Mouse (Mus musculus): ENCODE results near the gene Ap2b1.

DNA sequence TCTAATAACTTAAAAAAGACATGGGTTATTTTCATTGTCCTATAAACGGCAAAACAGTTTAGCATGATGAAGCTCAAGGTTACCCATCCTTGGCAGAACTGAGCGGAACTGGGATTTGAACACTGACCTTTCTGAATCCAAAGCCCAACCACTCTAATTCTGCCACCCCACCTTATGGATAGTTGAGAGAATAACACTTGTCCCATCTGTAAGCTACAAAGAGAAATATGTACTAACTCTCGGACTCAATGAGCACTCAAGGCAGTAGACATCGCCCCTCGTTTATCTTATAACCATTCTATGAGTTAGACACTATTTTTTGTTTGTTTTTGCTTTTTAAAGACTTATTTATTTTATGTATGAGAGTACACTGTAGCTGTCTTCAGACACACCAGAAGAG lies 9.8 kb upstream of the Ap2b1 start:
- TF ChIP-seq CTCF (IDR thresholded peaks at IDR 0.05; ENCODE audit: control insufficient read depth, insufficient read depth, insufficient replicate concordance, low read depth, low read length) (no peak), POLR2A (IDR thresholded peaks at IDR 0.05; ENCODE audit: control insufficient read depth, low read depth, low read length) (no peak)
